Mouse (Mus musculus): ENCODE measurements at regions not wholly inside any gene's neighbourhood (a gene's known extent, or its start where the extent isn't known, plus 50 kb on each side); places are given as distances from the start of the nearest gene placed in this dataset.
A peak's percentile ranks its signal among the peaks of the same experiment; 100 is the strongest.

GRCm38 (mm10) chr6:89005094-89005493 lies 103.0 kb downstream of the Tpra1 start:
- no peak for DNase-seq
- intact Hi-C loops (cut with DNase I), result loop anchor here (5.0 kb wide), 1 partner anchor 73 kb away; no protein-coding TSS in a partner anchor

- DNase-seq, result no peak
- intact Hi-C loops (cut with DNase I), result loop anchor here (5.0 kb wide), 1 partner anchor 75 kb away; no protein-coding TSS in a partner anchor
Measured at GRCm38 (mm10) chr6:89006997-89007396, 104.9 kb downstream of the Tpra1 start.

- intact Hi-C loops (cut with DNase I), result loop anchor here (5.0 kb wide), 1 partner anchor 75 kb away; no protein-coding TSS in a partner anchor
- no peak for DNase-seq
Measured at GRCm38 (mm10) chr6:89007516-89007915, 105.5 kb downstream of the Tpra1 start.

- peak; percentile 27 to 35 for DNase-seq
- intact Hi-C loops (cut with DNase I), result loop anchor here (5.0 kb wide), 1 partner anchor 76 kb away; no protein-coding TSS in a partner anchor
Measured at GRCm38 (mm10) chr6:89008614-89009171, 106.6 kb downstream of the Tpra1 start.

- DNase-seq, result no peak
- intact Hi-C loops (cut with DNase I), result no loop called here
Measured at GRCm38 (mm10) chr6:89012998-89013689, 111.1 kb downstream of the Tpra1 start.

- DNase-seq, result no peak
- intact Hi-C loops (cut with DNase I), result no loop called here
Measured at GRCm38 (mm10) chr6:89013690-89014061, 111.6 kb downstream of the Tpra1 start.

GRCm38 (mm10) chr6:89024101-89024650 lies 122.1 kb downstream of the Tpra1 start:
- DNase-seq, result no peak
- intact Hi-C loops (cut with DNase I), result no loop called here

GRCm38 (mm10) chr6:89033433-89034298 lies 131.6 kb downstream of the Tpra1 start:
- intact Hi-C loops (cut with DNase I), result loop anchor here (2.0 kb wide), 1 partner anchor 107 kb away; no protein-coding TSS in a partner anchor
- DNase-seq, result no peak

- no peak for DNase-seq
- intact Hi-C loops (cut with DNase I), result loop anchor here (2.0 kb wide), 1 partner anchor 108 kb away; no protein-coding TSS in a partner anchor
Measured at GRCm38 (mm10) chr6:89034455-89034854, 132.4 kb downstream of the Tpra1 start.

- DNase-seq, result no peak
- intact Hi-C loops (cut with DNase I), result loop anchor here (2.0 kb wide), 1 partner anchor 108 kb away; no protein-coding TSS in a partner anchor
Measured at GRCm38 (mm10) chr6:89035061-89035835, 133.2 kb downstream of the Tpra1 start.

GRCm38 (mm10) chr6:89035836-89036156 lies 133.7 kb downstream of the Tpra1 start:
- no peak for DNase-seq
- intact Hi-C loops (cut with DNase I), result loop anchor here (2.0 kb wide), 1 partner anchor 109 kb away; no protein-coding TSS in a partner anchor

GRCm38 (mm10) chr6:89037392-89037791 lies 135.3 kb downstream of the Tpra1 start:
- intact Hi-C loops (cut with DNase I), result no loop called here
- DNase-seq, result no peak

- intact Hi-C loops (cut with DNase I), result no loop called here
- DNase-seq, result no peak
Measured at GRCm38 (mm10) chr6:89037901-89038300, 135.8 kb downstream of the Tpra1 start.

- DNase-seq, result no peak
- intact Hi-C loops (cut with DNase I), result no loop called here
Measured at GRCm38 (mm10) chr6:89040919-89041318, 138.9 kb downstream of the Tpra1 start.

- intact Hi-C loops (cut with DNase I), result no loop called here
Measured at GRCm38 (mm10) chr6:89042478-89043239, 140.6 kb downstream of the Tpra1 start.

GRCm38 (mm10) chr6:89045436-89045966 lies 143.4 kb downstream of the Tpra1 start:
- intact Hi-C loops (cut with DNase I), result no loop called here
- no peak for DNase-seq

More at GRCm38 (mm10) chr6:89042478-89043239, 140.6 kb downstream of the Tpra1 start:
- no peak for DNase-seq

- intact Hi-C loops (cut with DNase I), result no loop called here
- no peak for DNase-seq
Measured at GRCm38 (mm10) chr6:89046476-89046875, 144.4 kb downstream of the Tpra1 start.

- intact Hi-C loops (cut with DNase I), result no loop called here
- no peak for DNase-seq
Measured at GRCm38 (mm10) chr6:89047629-89048332, 145.7 kb downstream of the Tpra1 start.

Data from gastrocnemius, postnatal 36 days (tissue).